Mouse (Mus musculus): Measurements from ENCODE around the gene Rpsa. TPM values are rescaled to one million over a fixed set of nuclear protein-coding genes. Genes with fewer than 3 reads are reported as not detected.
A peak's percentile ranks its signal among the peaks of the same experiment; 100 is the strongest.

Rpsa gene
- polyA plus RNA-seq (2014; fragmentation: Nextera tagmentation; extraction: Ambion mirVana): 1,461 and 1,514 TPM in 2 replicates

- Histone ChIP-seq H3K27ac (ENCODE audit: low read depth, low read length) (peak within 1 kb of the TSS; percentile 75), H3K4me1 (ENCODE audit: control insufficient read depth, insufficient read depth, low read length) (peaks cover 11% of the 10 kb centered on the region), H3K9ac (ENCODE audit: low read length) (peak within 1 kb of the TSS; percentile 97), H3K9me3 (ENCODE audit: control insufficient read depth, low read length) (no peaks in the 10 kb centered on the region), H3K27me3 (ENCODE audit: control insufficient read depth, insufficient read depth, low read length) (no peaks in the 10 kb centered on the region), H3K36me3 (ENCODE audit: control insufficient read depth, insufficient read depth, low read length) (peaks cover 11% of the 10 kb centered on the region), H3K4me2 (ENCODE audit: low read depth) (peak within 1 kb of the TSS; percentile 80), H3K4me3 (ENCODE audit: low read depth, low read length) (peak within 1 kb of the TSS; percentile 97)
- ATAC-seq (ENCODE audit: insufficient read depth, low FRiP score, low TSS enrichment) (peak; percentile 94), DNase-seq (ENCODE audit: low spot score) (peak; percentile 98)
- under 1% methylated on average over 66 of the region's 72 CpGs for WGBS
Measured at GRCm38 (mm10) chr9:120127538-120128251, at the start of gene Rpsa. TSS of gene Rpsa (plus strand) at chr9:120127689.

- Histone ChIP-seq H3K4me2 (ENCODE audit: low read depth) (no peak overlapping the region), H3K9me3 (ENCODE audit: control insufficient read depth, low read length) (no peaks in the 10 kb centered on the region), H3K4me1 (ENCODE audit: control insufficient read depth, insufficient read depth, low read length) (no peaks in the 10 kb centered on the region), H3K27me3 (ENCODE audit: control insufficient read depth, insufficient read depth, low read length) (no peaks in the 10 kb centered on the region), H3K9ac (ENCODE audit: low read length) (no peak overlapping the region), H3K36me3 (ENCODE audit: control insufficient read depth, insufficient read depth, low read length) (no peaks in the 10 kb centered on the region), H3K4me3 (ENCODE audit: low read depth, low read length) (no peak overlapping the region), H3K27ac (ENCODE audit: low read depth, low read length) (no peak overlapping the region)
- WGBS: 89% methylated on average over 3 of the region's 3 CpGs
- DNase-seq (ENCODE audit: low spot score) (no peak), ATAC-seq (ENCODE audit: insufficient read depth, low FRiP score, low TSS enrichment) (no peak)
Measured at GRCm38 (mm10) chr9:120078241-120078640, 49.2 kb upstream of the Rpsa start.

GRCm38 (mm10) chr9:120079901-120080300 lies 47.6 kb upstream of the Rpsa start:
- H3K27me3 ChIP-seq (ENCODE audit: control insufficient read depth, insufficient read depth, low read length): no peaks in the 10 kb centered on the region
- no peaks in the 10 kb centered on the region for H3K4me1 ChIP-seq (ENCODE audit: control insufficient read depth, insufficient read depth, low read length)
- no peaks in the 10 kb centered on the region for H3K36me3 ChIP-seq (ENCODE audit: control insufficient read depth, insufficient read depth, low read length)
- H3K9ac ChIP-seq (ENCODE audit: low read length): no peak overlapping the region
- no peak overlapping the region for H3K27ac ChIP-seq (ENCODE audit: low read depth, low read length)
- no peaks in the 10 kb centered on the region for H3K9me3 ChIP-seq (ENCODE audit: control insufficient read depth, low read length)
- no peak for DNase-seq (ENCODE audit: low spot score)
- H3K4me3 ChIP-seq (ENCODE audit: low read depth, low read length): no peak overlapping the region
- no peak for ATAC-seq (ENCODE audit: insufficient read depth, low FRiP score, low TSS enrichment)
- 75% methylated on average over 7 of the region's 7 CpGs for WGBS
- H3K4me2 ChIP-seq (ENCODE audit: low read depth): no peak overlapping the region

GRCm38 (mm10) chr9:120080546-120081108 lies 46.9 kb upstream of the Rpsa start:
- Histone ChIP-seq H3K27me3 (ENCODE audit: control insufficient read depth, insufficient read depth, low read length) (no peaks in the 10 kb centered on the region), H3K9me3 (ENCODE audit: control insufficient read depth, low read length) (no peaks in the 10 kb centered on the region), H3K36me3 (ENCODE audit: control insufficient read depth, insufficient read depth, low read length) (no peaks in the 10 kb centered on the region), H3K4me2 (ENCODE audit: low read depth) (no peak overlapping the region), H3K4me3 (ENCODE audit: low read depth, low read length) (no peak overlapping the region), H3K27ac (ENCODE audit: low read depth, low read length) (no peak overlapping the region), H3K9ac (ENCODE audit: low read length) (no peak overlapping the region), H3K4me1 (ENCODE audit: control insufficient read depth, insufficient read depth, low read length) (no peaks in the 10 kb centered on the region)
- ATAC-seq (ENCODE audit: insufficient read depth, low FRiP score, low TSS enrichment) (no peak), DNase-seq (ENCODE audit: low spot score) (no peak)
- 88% methylated on average over 8 of the region's 8 CpGs for WGBS

GRCm38 (mm10) chr9:120081247-120081646 lies 46.2 kb upstream of the Rpsa start:
- no peak overlapping the region for H3K4me3 ChIP-seq (ENCODE audit: low read depth, low read length)
- no peaks in the 10 kb centered on the region for H3K36me3 ChIP-seq (ENCODE audit: control insufficient read depth, insufficient read depth, low read length)
- no peaks in the 10 kb centered on the region for H3K9me3 ChIP-seq (ENCODE audit: control insufficient read depth, low read length)
- WGBS: 73% methylated on average over 6 of the region's 6 CpGs
- no peak overlapping the region for H3K9ac ChIP-seq (ENCODE audit: low read length)
- H3K27ac ChIP-seq (ENCODE audit: low read depth, low read length): no peak overlapping the region
- ATAC-seq (ENCODE audit: insufficient read depth, low FRiP score, low TSS enrichment) (no peak), DNase-seq (ENCODE audit: low spot score) (no peak)
- H3K4me2 ChIP-seq (ENCODE audit: low read depth): no peak overlapping the region
- no peaks in the 10 kb centered on the region for H3K4me1 ChIP-seq (ENCODE audit: control insufficient read depth, insufficient read depth, low read length)
- no peaks in the 10 kb centered on the region for H3K27me3 ChIP-seq (ENCODE audit: control insufficient read depth, insufficient read depth, low read length)

GRCm38 (mm10) chr9:120081967-120082366 lies 45.5 kb upstream of the Rpsa start:
- Histone ChIP-seq H3K4me2 (ENCODE audit: low read depth) (no peak overlapping the region), H3K36me3 (ENCODE audit: control insufficient read depth, insufficient read depth, low read length) (no peaks in the 10 kb centered on the region), H3K27me3 (ENCODE audit: control insufficient read depth, insufficient read depth, low read length) (no peaks in the 10 kb centered on the region), H3K4me3 (ENCODE audit: low read depth, low read length) (no peak overlapping the region), H3K9me3 (ENCODE audit: control insufficient read depth, low read length) (no peaks in the 10 kb centered on the region), H3K9ac (ENCODE audit: low read length) (no peak overlapping the region), H3K4me1 (ENCODE audit: control insufficient read depth, insufficient read depth, low read length) (no peaks in the 10 kb centered on the region), H3K27ac (ENCODE audit: low read depth, low read length) (no peak overlapping the region)
- WGBS: 76% methylated on average over 5 of the region's 5 CpGs
- DNase-seq (ENCODE audit: low spot score): no peak
- no peak for ATAC-seq (ENCODE audit: insufficient read depth, low FRiP score, low TSS enrichment)

- Histone ChIP-seq H3K9me3 (ENCODE audit: control insufficient read depth, low read length) (no peaks in the 10 kb centered on the region), H3K36me3 (ENCODE audit: control insufficient read depth, insufficient read depth, low read length) (no peaks in the 10 kb centered on the region), H3K27ac (ENCODE audit: low read depth, low read length) (no peak overlapping the region), H3K4me3 (ENCODE audit: low read depth, low read length) (no peak overlapping the region), H3K9ac (ENCODE audit: low read length) (no peak overlapping the region), H3K4me1 (ENCODE audit: control insufficient read depth, insufficient read depth, low read length) (no peaks in the 10 kb centered on the region), H3K27me3 (ENCODE audit: control insufficient read depth, insufficient read depth, low read length) (no peaks in the 10 kb centered on the region), H3K4me2 (ENCODE audit: low read depth) (no peak overlapping the region)
- ATAC-seq (ENCODE audit: insufficient read depth, low FRiP score, low TSS enrichment) (no peak), DNase-seq (ENCODE audit: low spot score) (no peak)
- WGBS: 78% methylated on average over 4 of the region's 4 CpGs
Measured at GRCm38 (mm10) chr9:120082691-120083090, 44.8 kb upstream of the Rpsa start.

GRCm38 (mm10) chr9:120083158-120083894 lies 44.2 kb upstream of the Rpsa start:
- DNase-seq (ENCODE audit: low spot score) (no peak), ATAC-seq (ENCODE audit: insufficient read depth, low FRiP score, low TSS enrichment) (no peak)
- Histone ChIP-seq H3K9me3 (ENCODE audit: control insufficient read depth, low read length) (no peaks in the 10 kb centered on the region), H3K4me3 (ENCODE audit: low read depth, low read length) (no peak overlapping the region), H3K36me3 (ENCODE audit: control insufficient read depth, insufficient read depth, low read length) (no peaks in the 10 kb centered on the region), H3K27ac (ENCODE audit: low read depth, low read length) (no peak overlapping the region), H3K4me1 (ENCODE audit: control insufficient read depth, insufficient read depth, low read length) (no peaks in the 10 kb centered on the region), H3K4me2 (ENCODE audit: low read depth) (no peak overlapping the region), H3K9ac (ENCODE audit: low read length) (no peak overlapping the region), H3K27me3 (ENCODE audit: control insufficient read depth, insufficient read depth, low read length) (no peaks in the 10 kb centered on the region)
- WGBS: 81% methylated on average over 18 of the region's 18 CpGs

Data from neural tube, embryonic 11.5 days (tissue).